Mouse (Mus musculus) embryonic facial prominence, embryonic 13.5 days (tissue): Measurements from ENCODE around the gene Lhfpl2. TPM values are rescaled to one million over a fixed set of nuclear protein-coding genes. Genes with fewer than 3 reads are reported as not detected.

Experiments
- ATAC-seq: fragments of 200-750 bp; cut with Nextera tagmentation; 2 replicates; pipeline ENCODE4 v1.8.0; 2017; ENCODE audit warnings: low read depth; ENCODE audit not compliant: insufficient number of reproducible peaks, insufficient read depth, low FRiP score, low TSS enrichment
- H3K27ac ChIP-seq: fragments of 300-500 bp; sonication (generic); 2 replicates; pipeline ENCODE4 v1.5.1; 2015; ENCODE audit warnings: moderate library complexity, mild to moderate bottlenecking, inconsistent platforms
- H3K27me3 ChIP-seq: fragments of 300-500 bp; sonication (generic); 2 replicates; pipeline ENCODE4 v1.6.1; 2015; ENCODE audit warnings: mild to moderate bottlenecking, inconsistent platforms
- H3K36me3 ChIP-seq: fragments of 300-500 bp; sonication (generic); 2 replicates; pipeline ENCODE4 v1.6.1; 2015; ENCODE audit warnings: mild to moderate bottlenecking, inconsistent platforms
- H3K4me1 ChIP-seq: fragments of 300-500 bp; sonication (generic); 2 replicates; pipeline ENCODE4 v1.6.1; 2015; ENCODE audit warnings: inconsistent platforms
- H3K4me2 ChIP-seq: fragments of 300-500 bp; sonication (generic); 2 replicates; pipeline ENCODE4 v1.6.1; 2015; ENCODE audit warnings: moderate library complexity, mild to moderate bottlenecking, inconsistent platforms
- H3K4me3 ChIP-seq: fragments of 300-500 bp; sonication (generic); 2 replicates; pipeline ENCODE4 v1.5.1; 2015; ENCODE audit warnings: mild to moderate bottlenecking, inconsistent platforms
- H3K9ac ChIP-seq: fragments of 300-500 bp; sonication (generic); 2 replicates; pipeline ENCODE4 v1.6.1; 2015; ENCODE audit warnings: mild to moderate bottlenecking, inconsistent platforms
- H3K9me3 ChIP-seq: fragments of 300-500 bp; sonication (generic); 2 replicates; pipeline ENCODE4 v1.6.1; 2016; ENCODE audit warnings: inconsistent platforms
- WGBS: fragments of 180-500 bp; shearing (Covaris S2); methylation state at CpG from one replicate; pipeline ENCODE4 v1.1.7; 2015; ENCODE audit warnings: mixed read lengths; 5-methylcytosine and 5-hydroxymethylcytosine counted together
- polyA plus RNA-seq: library from polyadenylated mRNA; unstranded; fragments of >200 nt; fragmentation: Nextera tagmentation; extraction: Ambion mirVana; gene quantifications from 2 replicates; pipeline ENCODE4 v1.2.1, GENCODE M21; 2015

Gene Lhfpl2
- polyA plus RNA-seq, 1 experiment from 2014 or later = 59.2 TPM

GRCm38 (mm10) chr13:94211236-94212119 is 153.9 kb downstream of the Lhfpl2 start:
- 44% methylated on average over 6 of the region's 6 CpGs for WGBS
- Histone ChIP-seq H3K9ac (no peak overlapping the region), H3K4me2 (no peak overlapping the region), H3K4me3 (no peak overlapping the region), H3K9me3 (peaks cover 4% of the 10 kb centered on the region; the same call in 1 of the 2 replicates), H3K4me1 (peaks cover 12% of the 10 kb centered on the region), H3K27me3 (no peaks in the 10 kb centered on the region), H3K36me3 (peaks cover 25% of the 10 kb centered on the region), H3K27ac (peak overlapping the region; percentile 60)
- ATAC-seq = no peak

- Histone ChIP-seq H3K4me2 (no peak overlapping the region), H3K4me1 (peaks cover 12% of the 10 kb centered on the region), H3K27me3 (no peaks in the 10 kb centered on the region), H3K9ac (no peak overlapping the region), H3K9me3 (peaks cover 4% of the 10 kb centered on the region; the same call in 1 of the 2 replicates), H3K4me3 (no peak overlapping the region), H3K36me3 (peaks cover 25% of the 10 kb centered on the region), H3K27ac (no peak overlapping the region)
- 94% methylated on average over 2 of the region's 2 CpGs for WGBS
- ATAC-seq = no peak
These were observed 154.6 kb downstream of the Lhfpl2 start for GRCm38 (mm10) chr13:94212179-94212578.

GRCm38 (mm10) chr13:94212716-94213115 is 155.1 kb downstream of the Lhfpl2 start:
- Histone ChIP-seq H3K27ac (no peak overlapping the region), H3K9me3 (peaks cover 4% of the 10 kb centered on the region; the same call in 1 of the 2 replicates), H3K27me3 (no peaks in the 10 kb centered on the region), H3K36me3 (peaks cover 25% of the 10 kb centered on the region), H3K4me1 (peaks cover 12% of the 10 kb centered on the region), H3K4me2 (no peak overlapping the region), H3K9ac (no peak overlapping the region), H3K4me3 (no peak overlapping the region)
- WGBS = 84% methylated on average over 2 of the region's 2 CpGs
- ATAC-seq = no peak

GRCm38 (mm10) chr13:94223609-94224008 is 166.0 kb downstream of the Lhfpl2 start:
- 55% methylated on average over 14 of the region's 14 CpGs for WGBS
- H3K27ac ChIP-seq = no peak overlapping the region; the same call in 1 of the 2 replicates
- H3K4me1 ChIP-seq = 0 out of 2 replicates have a peak, but pooled peaks cover 4% of the 10 kb centered on the region
- no peak overlapping the region for H3K4me3 ChIP-seq
- ATAC-seq = no peak
- H3K36me3 ChIP-seq = peaks cover 32% of the 10 kb centered on the region
- no peak overlapping the region for H3K9ac ChIP-seq
- no peaks in the 10 kb centered on the region for H3K9me3 ChIP-seq
- 0 out of 2 replicates have a peak overlapping the region, but pooled peaks have one; percentile 7 for H3K4me2 ChIP-seq
- no peaks in the 10 kb centered on the region for H3K27me3 ChIP-seq

GRCm38 (mm10) chr13:94224717-94225705 is 167.4 kb downstream of the Lhfpl2 start:
- Histone ChIP-seq H3K4me3 (no peak overlapping the region), H3K4me2 (no peak overlapping the region), H3K27ac (no peak overlapping the region), H3K27me3 (no peaks in the 10 kb centered on the region), H3K9ac (no peak overlapping the region), H3K9me3 (no peaks in the 10 kb centered on the region), H3K36me3 (peaks cover 39% of the 10 kb centered on the region), H3K4me1 (0 out of 2 replicates have a peak, but pooled peaks cover 4% of the 10 kb centered on the region)
- WGBS = 94% methylated on average over 38 of the region's 38 CpGs
- ATAC-seq = no peak

GRCm38 (mm10) chr13:94231871-94232270 is 174.3 kb downstream of the Lhfpl2 start:
- no peaks in the 10 kb centered on the region for H3K9me3 ChIP-seq
- H3K4me2 ChIP-seq = no peak overlapping the region
- H3K4me1 ChIP-seq = no peaks in the 10 kb centered on the region
- no peak for ATAC-seq
- peaks cover 29% of the 10 kb centered on the region for H3K36me3 ChIP-seq
- H3K4me3 ChIP-seq = no peak overlapping the region
- 90% methylated on average over 14 of the region's 14 CpGs for WGBS
- no peak overlapping the region for H3K27ac ChIP-seq
- H3K9ac ChIP-seq = no peak overlapping the region
- H3K27me3 ChIP-seq = no peaks in the 10 kb centered on the region

GRCm38 (mm10) chr13:94239488-94239887 is 181.9 kb downstream of the Lhfpl2 start:
- ATAC-seq = no peak
- H3K4me2 ChIP-seq = no peak overlapping the region
- 0 out of 2 replicates have a peak, but pooled peaks cover 3% of the 10 kb centered on the region for H3K4me1 ChIP-seq
- H3K36me3 ChIP-seq = no peaks in the 10 kb centered on the region
- WGBS = 63% methylated on average over 4 of the region's 4 CpGs
- H3K27ac ChIP-seq = no peak overlapping the region
- H3K4me3 ChIP-seq = no peak overlapping the region
- H3K9me3 ChIP-seq = no peaks in the 10 kb centered on the region
- H3K9ac ChIP-seq = no peak overlapping the region
- H3K27me3 ChIP-seq = no peaks in the 10 kb centered on the region

- H3K9ac ChIP-seq = no peak overlapping the region
- H3K4me3 ChIP-seq = no peak overlapping the region
- H3K4me1 ChIP-seq = peaks cover 3% of the 10 kb centered on the region; the same call in 1 of the 2 replicates
- H3K36me3 ChIP-seq = no peaks in the 10 kb centered on the region
- WGBS = 77% methylated on average over 6 of the region's 6 CpGs
- H3K9me3 ChIP-seq = no peaks in the 10 kb centered on the region
- no peak overlapping the region for H3K27ac ChIP-seq
- no peak for ATAC-seq
- no peak overlapping the region for H3K4me2 ChIP-seq
- no peaks in the 10 kb centered on the region for H3K27me3 ChIP-seq
These were observed 182.5 kb downstream of the Lhfpl2 start for GRCm38 (mm10) chr13:94240111-94240510.

GRCm38 (mm10) chr13:94240873-94241272 is 183.3 kb downstream of the Lhfpl2 start:
- Histone ChIP-seq H3K27me3 (no peaks in the 10 kb centered on the region), H3K9ac (no peak overlapping the region), H3K27ac (no peak overlapping the region), H3K36me3 (no peaks in the 10 kb centered on the region), H3K9me3 (no peaks in the 10 kb centered on the region), H3K4me2 (no peak overlapping the region), H3K4me1 (peaks cover 3% of the 10 kb centered on the region; the same call in 1 of the 2 replicates), H3K4me3 (no peak overlapping the region)
- ATAC-seq = no peak
- WGBS = 72% methylated on average over 5 of the region's 5 CpGs

- H3K27ac ChIP-seq = no peak overlapping the region
- no peak overlapping the region for H3K4me2 ChIP-seq
- no peak overlapping the region for H3K4me3 ChIP-seq
- no peaks in the 10 kb centered on the region for H3K27me3 ChIP-seq
- H3K36me3 ChIP-seq = no peaks in the 10 kb centered on the region
- H3K9me3 ChIP-seq = no peaks in the 10 kb centered on the region
- peaks cover 3% of the 10 kb centered on the region; the same call in 1 of the 2 replicates for H3K4me1 ChIP-seq
- 44% methylated on average over 4 of the region's 4 CpGs for WGBS
- H3K9ac ChIP-seq = no peak overlapping the region
- ATAC-seq = no peak
These were observed 184.4 kb downstream of the Lhfpl2 start for GRCm38 (mm10) chr13:94241892-94242524.

- no peak for ATAC-seq
- H3K9ac ChIP-seq = no peak overlapping the region
- no peak overlapping the region for H3K4me3 ChIP-seq
- H3K9me3 ChIP-seq = no peaks in the 10 kb centered on the region
- H3K27me3 ChIP-seq = no peaks in the 10 kb centered on the region
- H3K27ac ChIP-seq = no peak overlapping the region
- H3K4me1 ChIP-seq = peaks cover 3% of the 10 kb centered on the region; the same call in 1 of the 2 replicates
- H3K4me2 ChIP-seq = no peak overlapping the region
- WGBS = 70% methylated on average over 2 of the region's 2 CpGs
- no peaks in the 10 kb centered on the region for H3K36me3 ChIP-seq
These were observed 185.3 kb downstream of the Lhfpl2 start for GRCm38 (mm10) chr13:94242897-94243296.
